Mouse (Mus musculus): ENCODE results near the gene Hps6.

Hps6 gene

DNA sequence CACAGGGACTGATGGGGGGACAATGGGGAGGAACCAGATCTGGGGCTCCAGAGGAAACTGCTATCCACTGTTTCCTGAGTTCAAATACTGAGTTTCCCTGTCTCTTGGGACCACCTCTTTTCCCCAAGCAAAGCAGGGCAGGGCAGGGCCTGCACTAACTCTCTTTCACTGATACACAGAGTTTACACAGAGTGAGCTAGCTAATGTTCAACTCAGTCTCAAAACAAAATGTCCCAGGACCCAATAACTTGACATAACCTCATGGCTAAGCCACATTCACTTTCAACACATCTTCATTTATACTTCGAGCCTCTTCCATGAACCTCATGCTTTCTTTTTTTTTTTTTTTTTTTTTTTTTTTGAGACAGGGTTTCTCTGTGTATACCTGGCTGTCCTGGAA, 26.3 kb downstream of the Hps6 start:
- no peak for DNase-seq (ENCODE audit: low spot score in 2 of 2)

- no peak for DNase-seq (ENCODE audit: low spot score in 2 of 2)
Measured at GRCm38 (mm10) chr19:46030196-46030983, 27.1 kb downstream of the Hps6 start.

DNA sequence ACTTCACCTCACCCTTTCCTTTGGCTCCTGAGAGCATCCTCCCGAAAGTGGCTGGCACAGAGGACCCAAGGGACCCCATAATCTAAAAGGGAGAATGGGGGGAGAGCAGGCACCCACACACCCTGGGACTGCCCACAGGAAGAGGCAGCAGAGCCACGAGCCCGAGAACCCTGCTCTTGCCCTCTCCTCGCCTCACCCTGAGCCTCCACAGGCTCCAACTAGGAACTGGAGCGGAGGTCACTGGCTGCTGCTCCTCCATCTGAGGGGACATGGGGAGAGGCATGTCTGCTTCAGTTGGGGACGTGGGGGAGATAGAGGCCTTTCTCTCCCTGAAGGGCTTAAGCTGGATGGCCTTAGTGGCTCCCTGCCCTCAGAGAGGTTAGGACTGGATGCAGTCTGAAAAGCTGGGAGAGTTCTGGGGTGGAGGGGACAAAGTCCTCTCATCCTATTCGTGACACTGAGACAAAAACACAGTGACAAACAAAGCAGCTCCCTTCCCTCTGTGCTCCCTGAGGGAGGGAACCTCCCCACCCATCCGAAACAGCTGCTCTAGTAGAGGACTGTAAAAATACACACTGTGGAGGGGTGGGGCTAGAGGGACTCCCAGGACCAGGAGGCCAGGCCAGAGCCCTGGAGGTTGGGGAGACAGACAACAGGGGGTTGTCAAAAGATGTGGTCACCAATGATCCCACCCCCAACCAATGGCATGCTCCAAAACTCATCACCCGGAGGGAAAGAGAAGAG, 28.6 kb downstream of the Hps6 start:
- no peak for DNase-seq (ENCODE audit: low spot score in 2 of 2)

GRCm38 (mm10) chr19:46032731-46033510, 29.6 kb downstream of the Hps6 start:
- no peak for DNase-seq (ENCODE audit: low spot score in 2 of 2)

DNA sequence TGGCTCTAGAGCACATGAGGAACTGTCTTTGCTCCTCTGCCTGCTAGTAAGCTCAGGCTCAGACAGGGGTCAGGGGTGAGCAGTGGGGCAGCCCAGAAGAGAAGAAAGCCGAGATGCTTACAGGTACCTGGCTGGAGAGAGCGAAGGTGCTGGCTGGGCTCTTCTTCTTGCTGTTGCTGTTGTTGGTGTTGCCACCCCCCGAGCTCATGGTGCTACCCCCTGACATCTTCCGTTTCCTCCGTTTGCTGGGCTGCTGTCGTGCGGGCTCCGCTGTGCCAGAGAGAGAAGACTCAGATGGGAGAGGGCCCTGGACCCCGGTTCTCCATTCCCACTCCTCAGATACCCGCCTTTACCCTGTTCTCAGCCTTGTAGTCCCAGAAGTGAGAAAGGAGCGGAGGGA, 30.6 kb downstream of the Hps6 start:
- DNase-seq (ENCODE audit: low spot score in 2 of 2): no peak

- no peak for DNase-seq (ENCODE audit: low spot score in 2 of 2)
Measured at GRCm38 (mm10) chr19:46035971-46036370, 32.7 kb downstream of the Hps6 start.

GRCm38 (mm10) chr19:46036477-46037242, 33.4 kb downstream of the Hps6 start:
- peak in 1 of 2 experiments; percentile 42 for DNase-seq (ENCODE audit: low spot score in 2 of 2)

DNA sequence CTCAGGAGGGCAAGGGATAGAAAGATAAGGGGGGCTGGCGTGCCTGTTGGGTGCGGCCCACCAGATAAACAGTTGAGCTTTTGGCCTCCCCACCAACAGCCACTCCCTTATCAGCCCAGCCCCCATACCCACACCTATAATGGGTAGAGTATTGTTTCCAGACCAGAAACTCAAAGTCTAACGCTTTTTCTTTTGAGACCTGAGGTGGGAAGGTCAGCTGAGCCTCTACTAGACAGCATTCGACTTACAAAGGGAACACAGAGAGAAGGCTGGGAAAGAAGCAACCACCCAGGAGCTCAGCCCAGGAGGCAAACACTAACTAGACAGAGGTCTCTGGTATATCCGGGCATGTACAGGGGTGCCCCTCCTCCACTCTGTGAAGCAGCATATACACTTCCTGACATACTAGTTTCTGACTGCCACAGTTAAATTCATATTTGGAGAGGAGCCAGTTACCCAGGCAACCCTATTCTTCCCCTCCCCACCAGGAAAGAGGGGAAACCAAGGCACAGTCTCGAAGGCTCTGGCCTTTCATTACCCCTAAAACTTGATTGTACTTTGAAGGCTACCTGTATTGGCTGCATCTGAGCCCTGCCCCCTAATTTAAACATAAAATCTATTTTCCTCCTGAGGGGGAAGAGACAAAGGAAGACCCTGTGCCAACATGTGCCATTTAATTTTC, 34.1 kb downstream of the Hps6 start:
- no peak for DNase-seq (ENCODE audit: low spot score in 2 of 2)

GRCm38 (mm10) chr19:46037925-46038850, 34.9 kb downstream of the Hps6 start:
- no peak for DNase-seq (ENCODE audit: low spot score in 2 of 2)

- no peak for DNase-seq (ENCODE audit: low spot score in 2 of 2)
Measured at GRCm38 (mm10) chr19:46038851-46039260, 35.5 kb downstream of the Hps6 start.

- DNase-seq (ENCODE audit: low spot score in 2 of 2): peak; percentile 60 to 82
Measured at GRCm38 (mm10) chr19:46039478-46039877, 36.2 kb downstream of the Hps6 start.

DNA sequence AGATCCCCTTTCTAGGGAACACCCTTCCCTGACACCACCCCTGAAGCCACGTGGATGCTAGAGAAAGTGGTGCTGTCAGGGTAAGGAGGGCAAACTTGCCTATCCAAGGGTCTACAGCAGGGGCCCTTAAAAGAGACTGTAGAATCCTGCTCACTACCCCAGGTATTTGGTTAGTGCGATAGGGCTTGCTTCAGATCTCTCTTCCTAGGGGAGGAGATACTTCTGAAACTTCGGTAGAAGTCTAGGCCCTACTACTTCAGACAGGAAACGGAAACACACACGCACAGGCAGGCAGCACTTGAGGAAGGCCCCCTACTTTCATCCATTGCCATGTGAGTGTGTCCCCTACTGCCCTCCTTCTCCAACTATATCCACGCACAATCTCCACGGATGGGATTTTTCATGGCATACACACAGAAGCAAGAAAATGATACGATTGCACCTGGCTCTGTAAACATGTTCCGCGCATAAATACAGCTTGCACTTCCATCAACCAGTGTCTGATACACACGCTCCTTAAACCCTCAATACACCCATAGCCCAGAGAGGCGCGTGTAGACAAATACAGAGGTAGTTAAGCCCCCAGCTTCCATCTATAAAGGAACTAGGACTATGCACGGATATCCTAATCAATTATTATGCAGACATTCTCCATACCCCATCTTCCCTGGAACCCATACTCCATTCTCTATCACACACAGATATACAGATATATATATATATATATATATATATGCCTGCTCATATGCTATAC, 37.0 kb downstream of the Hps6 start:
- DNase-seq (ENCODE audit: low spot score in 2 of 2): no peak

DNA sequence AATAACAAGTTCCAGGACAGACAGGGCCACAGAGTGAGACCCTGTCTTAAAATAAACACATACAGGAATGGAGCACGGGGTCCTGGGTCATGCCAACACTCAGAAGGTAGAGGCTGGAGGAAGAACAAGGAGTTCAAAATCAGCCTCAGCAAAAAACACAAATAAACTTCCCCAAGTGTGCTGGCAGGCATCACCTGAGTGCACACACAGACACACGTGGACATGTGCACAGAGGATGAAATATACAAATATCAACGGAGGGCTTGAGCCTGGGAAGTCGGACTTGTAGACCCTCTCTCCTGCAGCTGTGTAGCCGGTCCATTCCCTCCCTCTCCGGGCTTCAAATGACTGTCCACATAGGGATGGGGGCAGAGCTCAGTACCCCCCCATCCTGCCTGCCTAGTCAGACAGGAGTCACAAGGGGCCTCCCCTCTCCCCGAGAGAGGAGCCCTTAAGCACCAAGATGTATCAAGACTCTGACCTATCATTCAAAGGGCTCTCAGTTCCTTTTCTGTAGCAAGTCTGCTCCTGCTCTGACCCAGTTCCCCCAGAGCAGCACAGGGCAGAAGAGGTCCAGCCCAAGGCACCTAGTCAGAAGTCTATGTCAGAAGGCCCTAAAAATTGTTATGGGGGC, 38.1 kb downstream of the Hps6 start:
- no peak for DNase-seq (ENCODE audit: low spot score in 2 of 2)

DNA sequence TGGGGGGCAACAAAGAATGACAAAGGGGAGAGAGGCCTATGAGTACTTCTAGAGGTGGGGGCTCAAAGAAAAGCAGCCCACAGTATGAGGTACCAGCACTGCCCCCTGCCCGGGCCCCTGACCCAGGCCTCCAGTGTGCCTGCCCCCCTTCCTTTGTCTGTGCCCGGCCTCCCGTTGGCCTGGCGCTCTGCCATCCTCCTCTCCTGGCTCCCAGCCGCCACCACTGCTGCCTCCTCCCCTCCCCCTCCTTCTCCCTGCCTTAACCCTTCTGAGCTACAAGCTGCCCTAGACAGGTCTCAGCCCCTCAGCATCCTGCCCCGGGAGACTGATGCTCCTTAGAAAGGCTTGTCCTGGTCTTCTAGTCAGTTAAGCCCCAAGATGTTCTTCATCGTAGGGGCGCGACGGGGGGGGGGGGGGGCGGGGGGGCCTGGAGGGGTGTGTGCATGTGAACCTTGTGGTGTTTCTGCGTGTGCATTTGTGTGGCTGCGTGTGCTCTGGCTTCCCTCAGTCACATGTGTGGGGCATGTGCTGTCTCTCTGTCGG, 38.7 kb downstream of the Hps6 start:
- peak; percentile 73 to 93 for DNase-seq (ENCODE audit: low spot score in 2 of 2)

DNA sequence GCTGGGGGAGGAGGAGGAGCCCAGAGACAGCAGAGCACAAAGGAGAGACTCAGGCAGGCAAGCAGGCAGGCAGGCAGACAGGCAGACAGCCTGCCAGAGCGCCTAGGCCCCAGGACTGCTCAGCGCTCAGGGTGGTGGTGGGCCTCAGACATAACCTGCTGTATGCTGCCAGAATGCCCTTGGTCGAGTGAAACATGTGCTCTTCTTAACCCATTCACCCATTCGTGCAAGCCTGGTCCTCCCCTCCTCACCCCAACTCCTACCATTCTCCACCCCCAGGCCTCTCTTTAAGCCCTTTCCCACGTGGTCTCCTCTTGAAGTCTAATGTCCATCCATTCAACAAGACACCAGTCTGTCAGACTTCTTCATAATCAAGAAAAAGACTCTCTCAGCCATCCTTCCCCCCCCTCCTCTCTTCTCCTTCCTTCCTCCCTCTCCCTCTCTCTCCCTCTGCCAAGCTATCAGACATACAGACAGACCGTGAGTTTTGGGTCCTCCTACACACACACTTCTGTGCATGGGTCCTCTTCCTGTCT, 39.2 kb downstream of the Hps6 start:
- peak in 1 of 2 experiments; percentile 45 for DNase-seq (ENCODE audit: low spot score in 2 of 2)

DNA sequence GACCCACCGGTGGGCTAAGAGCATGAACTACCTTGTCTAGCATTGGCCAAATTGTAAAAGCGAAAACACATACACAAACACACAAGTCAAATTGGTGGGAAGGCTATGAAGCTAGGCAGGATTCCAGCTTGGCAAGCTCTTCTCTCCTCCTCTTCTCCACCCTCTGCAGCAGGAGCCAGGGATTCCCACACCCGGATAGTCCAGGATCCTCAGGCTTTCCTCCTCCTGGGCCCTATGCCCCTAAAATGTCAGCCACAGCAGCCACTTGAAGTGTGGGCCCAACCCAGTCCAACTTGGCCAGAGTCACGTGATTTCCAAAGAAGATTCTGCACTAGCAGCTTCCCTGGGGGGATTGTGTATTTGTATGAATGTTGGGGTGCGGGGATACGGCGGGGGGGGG, 40.1 kb downstream of the Hps6 start:
- DNase-seq (ENCODE audit: low spot score in 2 of 2): no peak

GRCm38 (mm10) chr19:46044271-46044992, 41.1 kb downstream of the Hps6 start, which contains the start of gene Pprc1:
Gene Pprc1, plus strand, starts transcription at chr19:46044886.
- DNase-seq (ENCODE audit: low spot score in 2 of 2): no peak
